Mouse (Mus musculus) cerebellum, adult (tissue): ENCODE data around the gene Spata2l.
A peak's percentile ranks its signal among the peaks of the same experiment; 100 is the strongest.
"Not testable (repeated sequence)": the region's sequence is repeated elsewhere in the genome, so short reads cannot be mapped to it uniquely, and the experiment has no call there.

ENCODE experiments used
- ATAC-seq: cut with Nextera tagmentation; 2 replicates; pipeline ENCODE4 v1.9.2; 2017; ENCODE audit warnings: mild to moderate bottlenecking, moderate library complexity, mixed read lengths; ENCODE audit not compliant: insufficient number of reproducible peaks, low FRiP score, low TSS enrichment

Spata2l gene

DNA sequence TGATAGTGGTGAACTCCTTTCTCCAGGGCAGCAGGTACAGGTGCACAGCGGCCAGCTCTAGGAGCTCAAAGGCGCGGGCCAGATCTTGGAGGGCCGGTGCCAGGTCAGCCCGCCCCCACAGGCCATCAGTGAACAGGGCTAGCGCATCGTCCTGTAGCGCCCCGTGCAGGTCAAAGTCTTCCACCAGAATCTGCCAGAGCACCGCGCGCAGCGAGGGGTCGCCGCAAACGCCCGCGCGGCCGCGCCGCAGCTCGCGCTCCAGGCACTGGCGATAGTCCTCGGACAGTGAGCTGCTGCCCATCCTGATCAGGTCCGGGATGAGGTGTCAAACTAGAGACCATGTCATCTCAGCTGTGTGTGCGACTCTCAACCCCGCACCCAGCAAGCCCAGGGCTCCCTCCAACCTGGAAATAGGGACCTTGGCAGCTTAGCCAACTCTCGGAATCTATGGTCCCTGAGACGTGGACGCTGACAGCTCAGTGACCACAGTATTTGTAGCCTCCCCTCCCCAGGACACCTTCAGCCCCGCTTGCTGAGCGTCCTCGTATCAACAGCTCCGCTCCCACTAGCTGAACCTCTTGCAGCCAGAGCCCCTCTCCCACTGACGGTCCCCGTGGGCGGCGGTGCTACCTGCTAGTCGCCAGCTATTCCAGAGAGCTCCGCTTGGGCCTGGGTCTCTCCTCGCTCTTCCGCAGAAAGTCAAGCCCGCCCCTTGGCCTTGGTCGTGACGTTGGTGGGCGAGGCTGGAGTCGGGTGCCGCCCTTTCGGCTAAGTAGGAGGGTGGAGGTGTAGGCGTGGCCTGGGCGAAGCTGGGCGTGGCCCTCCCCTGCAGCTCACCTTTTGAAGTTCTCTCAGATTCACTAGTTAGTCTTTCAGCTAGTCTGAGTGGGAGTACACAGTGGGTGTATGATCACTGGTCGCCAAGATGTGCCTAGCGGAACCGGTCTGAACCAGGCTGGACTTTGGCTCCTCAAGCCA, at the start of gene Spata2l:
Spata2l (minus strand) TSS at position 714 of the 978 bp plus-strand sequence.
- peak; percentile 73 for ATAC-seq

DNA sequence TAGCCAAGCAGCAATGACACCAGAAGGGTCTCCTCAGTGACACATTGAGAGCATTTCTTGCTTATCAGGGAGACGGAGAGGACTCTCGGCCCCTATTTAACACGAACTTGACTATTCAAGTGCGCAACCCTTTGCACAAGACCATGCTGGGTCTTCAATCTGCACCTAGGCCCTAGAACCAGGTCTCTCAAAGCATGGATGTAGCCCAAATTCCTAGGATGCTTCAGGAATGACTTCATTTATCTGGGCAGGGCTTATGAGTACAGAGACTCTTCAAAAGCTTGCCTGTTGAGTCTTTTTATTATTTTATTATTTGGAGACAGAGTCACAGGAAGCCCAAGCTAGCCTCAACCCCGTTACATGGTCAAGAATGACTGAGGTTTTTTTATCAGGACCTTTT, 48.5 kb upstream of the Spata2l start:
- ATAC-seq: no peak

DNA sequence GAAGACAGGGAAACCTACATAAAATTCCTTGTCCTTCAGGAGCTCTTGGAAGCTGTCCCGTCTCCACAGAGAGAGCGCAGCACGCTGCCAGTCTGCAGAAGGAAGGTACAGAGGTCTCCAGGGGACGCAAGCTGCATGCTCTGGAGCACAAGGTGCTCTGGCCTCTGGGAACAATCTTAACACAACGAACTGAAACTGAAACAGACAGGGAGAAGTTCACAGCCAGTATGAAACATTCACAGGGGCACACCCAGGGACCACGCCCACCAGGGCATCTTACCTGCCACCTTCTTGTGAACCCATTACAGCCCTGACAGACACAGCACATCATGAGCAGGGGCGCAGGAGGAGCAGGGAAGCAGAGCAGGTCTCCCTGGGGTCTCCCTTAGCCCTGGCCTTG, 48.0 kb upstream of the Spata2l start:
- no peak for ATAC-seq

DNA sequence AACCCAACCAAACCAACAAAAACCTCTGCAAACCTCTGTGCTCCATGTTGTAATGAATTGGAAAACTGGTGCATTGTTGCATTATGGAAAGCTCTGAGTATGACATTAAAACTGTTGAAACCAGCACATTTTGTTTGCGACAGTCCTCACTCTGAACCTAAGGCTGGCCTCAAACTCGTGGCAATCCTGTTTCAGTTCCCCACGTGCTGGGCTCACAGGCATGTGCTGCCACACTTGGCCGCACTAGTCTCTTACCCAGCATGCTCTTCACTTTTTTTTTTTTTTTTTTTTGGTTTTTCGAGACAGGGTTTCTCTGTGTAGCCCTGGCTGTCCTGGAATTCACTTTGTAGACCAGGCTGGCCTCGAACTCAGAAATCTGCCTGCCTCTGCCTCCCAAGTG, 47.0 kb upstream of the Spata2l start:
- ATAC-seq: not testable (repeated sequence)

DNA sequence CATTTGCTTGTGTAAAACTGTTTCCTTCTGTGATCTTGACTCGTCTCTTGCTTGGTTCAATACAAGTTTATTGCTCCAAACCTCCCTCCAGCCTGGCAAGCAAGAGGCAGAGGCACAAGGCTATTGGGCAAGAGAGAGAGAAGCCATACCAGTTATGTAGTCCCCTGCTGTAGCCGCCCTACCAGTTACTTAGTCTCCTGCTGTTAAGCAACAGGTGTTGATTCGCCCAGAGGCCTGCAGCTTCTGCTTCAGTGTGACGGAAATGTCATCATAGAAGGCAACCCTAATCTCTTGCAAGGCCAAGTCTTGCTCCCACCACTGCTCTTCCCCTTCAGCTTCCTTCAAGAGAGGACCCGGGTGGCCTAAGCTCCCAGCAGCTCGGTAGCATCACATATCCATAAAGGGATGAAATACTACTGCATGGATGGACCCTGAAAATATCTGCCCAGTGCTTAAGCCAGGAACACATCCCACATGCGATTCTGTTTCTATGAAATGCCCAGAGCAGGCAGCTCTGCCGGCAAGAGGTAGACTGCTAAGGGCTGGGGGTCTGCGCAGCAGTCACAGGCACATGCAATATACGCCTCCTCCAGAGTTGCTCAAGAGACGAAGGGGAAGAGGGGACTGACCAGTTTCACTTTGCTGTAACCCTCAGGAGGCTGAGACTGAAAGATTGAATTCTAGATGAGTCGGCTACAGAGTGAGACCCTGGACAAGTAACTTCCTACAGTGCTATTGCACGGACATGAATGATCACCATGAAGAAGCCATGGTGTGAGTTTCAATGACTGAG, 44.5 kb upstream of the Spata2l start:
- ATAC-seq: no peak

DNA sequence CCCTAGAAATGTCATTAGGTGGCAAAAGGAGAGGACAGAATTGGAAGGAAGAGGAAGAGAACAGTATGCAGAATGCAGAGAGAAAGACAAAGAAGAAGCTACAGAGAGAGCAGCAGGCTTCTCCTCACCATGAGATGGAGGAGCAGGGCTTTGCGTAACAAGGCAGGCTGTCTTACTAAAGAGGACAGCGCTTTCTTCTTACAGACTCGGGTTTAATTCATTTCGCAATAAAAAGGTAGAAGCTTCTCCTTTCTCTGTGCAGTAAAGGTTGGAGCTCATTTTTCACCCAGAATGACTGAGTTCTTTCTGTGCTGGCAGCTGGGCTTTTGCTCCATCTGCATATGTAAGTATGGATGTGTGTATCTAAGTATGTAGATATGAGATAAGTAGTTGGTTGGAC, 43.8 kb upstream of the Spata2l start:
- no peak for ATAC-seq

DNA sequence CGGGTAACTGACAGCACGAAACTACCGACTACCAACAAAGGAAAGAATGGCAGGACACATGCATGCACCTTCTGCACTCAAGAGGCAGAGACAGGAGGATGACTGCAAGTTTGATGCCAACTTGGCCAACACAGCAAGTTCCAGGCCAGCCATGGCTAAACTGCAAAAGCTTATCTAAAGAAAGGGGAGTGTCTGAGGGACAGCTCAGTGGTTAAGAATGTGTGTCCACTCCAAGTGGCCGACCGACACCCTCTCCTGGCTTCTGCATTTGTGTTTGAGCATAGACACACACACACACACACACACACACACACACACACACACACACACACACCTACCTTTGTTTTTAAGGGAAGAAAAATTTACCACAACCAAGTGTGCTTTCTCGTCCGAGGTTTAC, 42.4 kb upstream of the Spata2l start:
- ATAC-seq: no peak

DNA sequence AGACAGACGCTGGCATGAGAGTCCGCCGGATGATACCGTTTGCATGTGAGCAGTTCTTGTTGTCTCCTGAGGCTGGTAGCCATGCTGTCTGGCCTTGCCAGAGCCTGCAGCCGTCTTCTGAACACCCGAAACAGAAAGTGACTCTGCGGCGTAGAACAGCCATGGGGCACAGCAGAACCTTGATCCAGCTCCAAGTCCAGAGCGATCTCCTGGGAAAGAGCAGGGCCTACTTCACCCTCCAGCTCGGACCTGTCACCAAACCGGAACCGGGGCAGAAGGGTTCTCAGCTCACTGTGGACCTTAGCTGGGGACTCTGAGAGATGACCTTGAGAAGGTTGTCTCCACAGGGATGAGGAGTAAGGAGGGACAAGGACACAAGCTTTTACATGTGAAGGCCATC, 39.1 kb upstream of the Spata2l start:
- no peak for ATAC-seq

DNA sequence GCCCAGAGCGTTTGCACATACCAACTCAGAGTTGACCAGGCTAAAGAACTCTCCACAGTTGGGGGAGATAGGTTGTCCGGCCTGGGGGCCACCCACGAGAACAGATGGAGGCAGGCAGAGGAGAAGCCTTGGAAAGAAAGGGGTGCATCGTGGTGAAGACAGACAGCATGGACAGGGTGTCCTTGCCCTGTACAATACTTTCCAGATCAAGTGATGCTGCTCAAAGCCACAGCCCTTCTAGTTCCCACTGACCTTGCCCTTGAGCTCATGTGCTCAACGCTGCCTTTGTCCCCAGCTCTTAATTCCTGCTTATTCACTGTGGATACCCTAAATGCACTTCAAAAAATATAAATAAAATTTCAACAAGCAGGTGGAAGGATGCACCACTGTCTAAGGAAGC, 38.4 kb upstream of the Spata2l start:
- ATAC-seq: no peak

DNA sequence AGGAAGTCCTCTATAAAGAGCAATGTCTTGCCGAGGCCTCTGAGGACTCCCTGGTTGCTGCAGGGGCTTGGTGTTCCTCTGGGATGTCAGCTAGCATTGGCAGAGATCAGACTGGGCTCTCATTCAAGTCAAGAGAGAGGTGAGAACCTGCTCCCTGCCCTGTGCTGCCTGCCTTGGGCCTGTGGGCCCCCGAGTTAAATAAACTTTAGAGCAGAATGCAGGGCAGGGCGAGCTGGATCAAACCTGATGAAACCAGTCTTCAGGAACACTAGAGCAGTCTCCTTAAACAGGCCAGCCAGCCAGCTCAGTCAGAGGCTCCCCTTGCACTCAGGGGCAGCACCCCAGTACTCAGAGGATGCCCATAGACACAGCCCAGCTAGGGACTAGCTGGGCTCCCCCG, 35.9 kb upstream of the Spata2l start:
- no peak for ATAC-seq

DNA sequence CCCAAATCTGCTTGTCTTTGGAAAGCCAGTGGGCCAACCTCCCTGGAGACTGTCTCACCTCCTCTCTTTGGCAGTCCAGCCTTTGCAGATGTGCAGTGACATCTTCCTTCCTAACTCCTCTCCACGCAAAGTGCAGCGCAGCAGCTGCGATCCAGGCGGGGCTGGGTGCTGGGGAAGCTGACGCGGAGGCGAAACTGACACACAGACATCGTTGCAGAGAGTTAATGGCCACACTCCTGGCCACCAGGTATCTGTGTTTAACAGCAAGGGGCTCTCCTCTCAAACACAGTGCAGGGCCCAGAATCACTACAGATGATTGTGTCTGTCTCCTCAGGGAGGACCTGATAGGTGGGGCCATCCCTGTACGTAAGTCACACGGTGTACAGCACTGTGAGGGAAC, 35.1 kb upstream of the Spata2l start:
- no peak for ATAC-seq

DNA sequence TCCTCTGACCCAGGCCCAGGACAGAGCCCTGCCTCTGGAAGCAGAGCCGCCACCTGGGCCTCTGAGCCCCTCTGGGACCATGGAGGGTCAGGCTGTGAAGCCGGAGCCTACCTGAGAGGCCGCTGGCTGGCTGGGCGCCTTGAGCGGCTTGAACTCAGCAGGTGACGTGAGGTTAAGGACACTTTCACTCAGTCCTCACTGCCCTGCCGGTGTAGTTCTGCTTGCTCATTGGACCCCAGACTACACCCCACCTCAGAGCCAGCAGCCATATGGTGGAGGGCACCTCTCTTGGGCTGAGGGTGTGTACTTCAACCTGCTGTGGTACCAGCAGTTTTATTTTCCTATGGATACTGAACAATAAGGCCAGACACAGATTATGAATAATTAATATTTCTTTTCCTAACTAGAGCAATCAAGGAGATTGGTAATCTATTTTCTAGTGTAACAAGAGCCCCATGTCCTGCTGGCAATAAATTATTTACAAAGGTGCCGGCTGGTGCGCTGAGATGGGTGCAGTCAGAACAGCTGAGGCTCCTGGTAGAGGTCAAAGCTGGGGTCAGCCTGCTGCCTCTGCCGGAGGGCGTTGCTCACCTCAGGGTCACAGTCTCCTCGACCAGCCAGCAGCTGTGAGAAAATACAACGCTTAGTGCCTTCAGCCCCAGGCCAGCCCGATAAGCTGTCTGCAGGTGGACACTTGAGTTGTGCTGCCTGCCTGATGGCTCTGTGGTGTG, 32.1 kb upstream of the Spata2l start:
- no peak for ATAC-seq

DNA sequence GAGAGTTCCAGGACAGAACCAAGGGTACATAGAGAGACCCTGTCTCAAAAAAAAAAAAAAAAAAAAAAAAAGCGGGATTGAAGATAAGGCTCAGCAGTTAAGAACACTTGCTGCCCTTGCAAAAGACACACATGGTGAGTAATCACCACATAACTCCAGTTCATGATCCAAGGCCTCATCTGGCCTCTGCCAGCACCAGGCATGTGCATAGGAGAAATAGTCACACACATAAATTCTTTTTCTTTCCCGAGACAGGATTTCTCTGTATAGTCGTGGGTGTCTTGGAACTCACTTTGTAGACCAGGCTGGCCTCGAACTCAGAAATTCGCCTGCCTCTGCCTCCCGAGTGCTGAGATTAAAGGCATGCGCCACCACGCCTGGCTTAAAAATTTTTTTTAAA, 21.6 kb upstream of the Spata2l start:
- not testable (repeated sequence) for ATAC-seq

DNA sequence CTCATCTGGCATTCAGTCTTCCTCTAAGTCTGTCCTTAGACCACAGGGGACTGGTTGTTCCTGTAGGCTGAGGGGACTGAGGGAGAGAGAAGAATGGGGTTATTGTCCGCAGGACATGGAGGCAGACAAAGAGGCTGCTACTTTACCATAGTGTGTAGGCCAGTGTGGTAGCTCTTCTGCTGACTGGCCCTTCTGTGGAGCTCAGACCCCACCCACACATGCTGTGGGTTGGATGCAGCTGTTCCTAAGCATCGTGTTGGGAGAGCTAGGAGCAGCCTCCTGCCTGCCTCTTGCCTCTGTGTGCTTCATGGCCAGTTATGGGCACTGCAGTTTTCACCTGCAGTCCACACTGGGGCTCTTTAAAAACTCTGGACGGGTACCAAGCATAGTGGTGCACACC, 21.1 kb upstream of the Spata2l start:
- no peak for ATAC-seq

DNA sequence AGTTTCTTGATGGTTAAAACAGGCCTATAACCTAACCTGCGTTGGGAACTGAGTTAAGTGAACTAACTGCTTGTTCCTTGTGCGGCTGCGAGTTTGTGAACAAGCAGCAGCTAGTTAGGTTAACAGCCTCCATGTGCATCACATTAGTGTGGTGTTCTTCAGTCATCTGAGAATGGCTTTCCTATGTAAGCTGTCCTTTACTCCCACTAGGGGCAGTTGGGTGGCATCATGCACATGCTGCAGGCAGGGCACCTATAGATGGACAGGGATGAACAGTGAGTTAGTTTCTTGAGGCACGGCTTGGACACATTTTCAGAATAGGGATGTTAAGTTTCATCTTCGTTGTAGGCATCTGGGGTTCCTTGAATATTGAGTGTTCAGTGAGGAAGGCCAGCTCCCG, 19.1 kb upstream of the Spata2l start:
- no peak for ATAC-seq

DNA sequence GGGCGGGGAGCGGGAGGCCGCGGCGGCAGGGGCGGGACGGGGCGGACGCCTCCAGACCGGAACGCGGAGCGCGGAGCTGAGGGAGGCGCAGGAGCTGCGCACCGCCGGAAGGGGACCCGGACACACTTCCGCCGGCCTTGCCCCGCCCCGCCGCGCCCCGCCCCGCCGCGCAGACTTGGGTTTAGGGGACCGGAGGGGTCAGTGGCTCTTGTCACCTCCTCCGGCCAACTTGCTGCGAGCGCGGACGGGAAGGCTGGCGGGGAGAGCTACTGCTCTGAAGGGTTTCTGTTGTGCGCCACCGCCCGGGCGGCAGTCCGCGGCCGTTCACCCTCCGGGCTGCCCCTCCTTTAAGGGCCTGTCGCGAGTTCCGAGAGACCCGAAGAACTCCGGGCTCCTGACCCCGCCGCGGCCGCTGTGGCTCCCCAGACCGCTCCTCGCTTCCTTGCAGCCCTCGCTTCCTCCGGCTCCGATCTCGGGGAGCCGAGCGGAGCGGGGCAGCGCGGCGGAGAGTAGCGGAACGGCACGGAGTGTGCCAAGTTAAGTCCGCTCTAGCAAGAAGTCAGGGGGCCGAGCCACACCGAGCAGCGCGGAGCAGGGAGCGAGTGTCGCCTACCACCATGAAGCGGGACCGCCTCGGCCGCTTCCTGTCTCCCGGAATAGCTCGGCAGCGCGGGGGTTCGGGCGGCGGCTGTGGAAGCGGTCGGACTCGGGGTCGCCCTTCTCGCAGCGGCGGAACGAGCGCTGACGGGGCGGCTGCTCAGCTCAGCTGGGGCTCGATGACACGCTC, 18.3 kb upstream of the Spata2l start, which contains the start of the genes Zfp276 and Vps9d1:
Zfp276 (plus strand) TSS at position 97 of the 787 bp plus-strand sequence.
Vps9d1 (minus strand) TSS at position 250 of the 787 bp plus-strand sequence.
- peak; percentile 79; the same call in 1 of the 2 replicates for ATAC-seq

DNA sequence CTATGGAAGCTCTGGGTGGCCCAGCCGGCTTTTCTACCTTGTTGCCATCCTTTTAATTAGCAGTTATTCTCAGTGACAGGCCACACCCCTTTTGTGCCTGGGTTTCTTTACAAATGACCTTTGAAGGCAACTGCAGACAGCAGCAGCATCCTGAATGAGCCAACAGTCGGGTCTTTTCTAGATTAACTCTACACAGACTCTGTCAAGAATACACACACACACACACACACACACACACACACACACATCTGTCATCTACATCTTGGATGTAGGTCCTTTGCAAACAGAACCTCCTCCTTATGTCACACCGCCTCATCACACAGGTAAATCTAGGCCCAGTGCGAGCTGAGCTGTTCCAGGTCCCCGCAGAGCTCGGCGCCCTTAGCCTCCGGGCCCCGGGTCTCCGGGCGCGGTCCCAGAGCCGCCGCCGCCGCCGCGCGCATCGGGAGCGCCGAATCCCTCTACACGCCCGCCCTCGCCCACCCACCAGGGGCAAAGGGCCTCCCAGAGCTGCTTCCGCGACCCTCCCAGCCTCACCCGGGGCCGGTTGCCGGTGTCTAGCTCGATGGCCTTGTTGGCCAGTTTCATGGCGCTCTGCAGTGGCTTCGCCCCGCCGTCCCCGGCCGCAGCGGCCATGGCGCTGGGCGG, 17.5 kb upstream of the Spata2l start:
- ATAC-seq: no peak; the same call in 1 of the 2 replicates

DNA sequence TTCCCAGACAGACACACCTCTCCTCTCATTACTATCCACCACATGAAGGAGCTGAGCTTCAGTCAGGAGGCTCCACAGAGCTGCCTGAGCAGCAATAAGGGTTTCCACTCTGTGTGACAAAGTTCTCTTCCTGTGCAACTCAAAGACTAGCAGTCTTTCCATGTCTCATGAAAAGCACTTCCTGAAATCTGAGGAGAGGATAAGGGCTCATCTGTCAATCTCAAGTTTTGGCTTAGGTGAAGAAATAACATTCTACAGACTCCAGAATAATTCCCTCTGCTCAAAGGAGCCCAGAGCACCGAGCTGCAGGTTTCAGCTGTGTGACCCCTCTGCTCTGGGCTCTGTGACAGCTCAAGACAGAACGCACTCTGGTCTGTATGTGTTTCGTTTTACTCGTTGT, 16.9 kb upstream of the Spata2l start:
- ATAC-seq: no peak

DNA sequence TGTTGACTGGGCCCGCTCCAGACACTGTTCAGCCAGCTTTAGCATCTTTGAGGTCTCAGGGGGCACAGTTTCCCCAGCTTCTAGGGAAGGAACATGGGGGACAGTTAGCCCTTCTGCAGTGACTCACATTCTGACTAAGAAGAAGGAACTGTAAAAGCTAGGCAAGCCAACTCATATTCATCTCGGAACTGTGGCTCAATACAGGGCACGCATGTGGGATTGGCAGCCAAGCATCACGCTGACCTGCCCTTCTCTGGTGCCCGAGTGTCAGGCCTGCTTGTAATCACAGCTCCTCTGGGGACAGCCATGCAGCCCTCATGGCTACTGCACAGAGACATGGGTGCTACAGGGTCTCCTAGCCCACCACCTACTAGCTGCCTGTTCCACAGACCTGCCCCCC, 14.9 kb upstream of the Spata2l start:
- no peak for ATAC-seq
